Mouse (Mus musculus): ENCODE results near the gene Mical2. TPM values are rescaled to one million over a fixed set of nuclear protein-coding genes. Genes with fewer than 3 reads are reported as not detected.

Mical2 gene
- polyA plus RNA-seq, 1 experiment from 2014 or later, result 134 TPM

DNA sequence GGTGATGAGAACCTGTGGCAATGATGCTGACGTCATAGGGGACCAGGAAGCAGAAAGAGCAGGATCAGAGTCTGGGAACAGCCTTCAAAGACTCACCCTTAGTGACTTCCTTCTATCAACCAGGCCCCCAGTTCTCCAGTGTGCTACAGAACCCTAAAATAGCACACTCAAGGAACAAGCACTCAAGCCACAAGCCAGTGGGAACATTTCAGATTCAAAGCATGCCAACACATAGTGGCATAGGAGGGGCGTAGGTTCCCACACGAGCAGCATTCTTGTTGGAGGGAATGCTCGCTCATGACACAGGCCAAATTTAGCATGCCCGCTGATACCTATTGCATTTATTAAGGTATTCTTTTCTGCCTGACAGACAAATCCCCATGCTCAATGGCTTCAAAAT lies 35.5 kb downstream of the Mical2 start:
- H3K4me1 ChIP-seq (replicated peaks), result peaks cover 89% of the 10 kb centered on the region
- WGBS, result 39% methylated on average over 5 of the region's 5 CpGs
- ATAC-seq (replicated peaks; ENCODE audit: insufficient number of reproducible peaks, insufficient read depth, low FRiP score, low read depth), result peak; percentile 74

GRCm38 (mm10) chr7:112267266-112267665 lies 41.6 kb downstream of the Mical2 start:
- no peaks in the 10 kb centered on the region for H3K27me3 ChIP-seq
- H3K4me1 ChIP-seq (replicated peaks), result peaks cover 96% of the 10 kb centered on the region
- ATAC-seq (replicated peaks; ENCODE audit: insufficient number of reproducible peaks, insufficient read depth, low FRiP score, low read depth), result no peak
- 48% methylated on average over 5 of the region's 5 CpGs for WGBS
- peak overlapping the region; percentile 92 for H3K27ac ChIP-seq
- no peak overlapping the region for H3K4me2 ChIP-seq
- peaks cover 14% of the 10 kb centered on the region for H3K36me3 ChIP-seq
- no peak overlapping the region for H3K4me3 ChIP-seq
- no peak overlapping the region for H3K9ac ChIP-seq
- no peaks in the 10 kb centered on the region for H3K9me3 ChIP-seq (replicated peaks)

More for the DNA sequence above, 35.5 kb downstream of the Mical2 start:
- Histone ChIP-seq H3K9me3 (replicated peaks) (no peaks in the 10 kb centered on the region), H3K9ac (no peak overlapping the region), H3K4me2 (no peak overlapping the region), H3K27me3 (no peaks in the 10 kb centered on the region), H3K4me3 (no peak overlapping the region), H3K27ac (peak overlapping the region; percentile 95), H3K36me3 (peaks cover 12% of the 10 kb centered on the region; the same call in 1 of the 2 replicates)

- no peaks in the 10 kb centered on the region for H3K27me3 ChIP-seq
- ATAC-seq (replicated peaks; ENCODE audit: insufficient number of reproducible peaks, insufficient read depth, low FRiP score, low read depth), result no peak
- H3K4me1 ChIP-seq (replicated peaks), result peaks cover 96% of the 10 kb centered on the region
- H3K27ac ChIP-seq, result peak overlapping the region; percentile 92
- peak overlapping the region; percentile 39 for H3K9ac ChIP-seq
- H3K36me3 ChIP-seq, result peaks cover 15% of the 10 kb centered on the region
- no peaks in the 10 kb centered on the region for H3K9me3 ChIP-seq (replicated peaks)
- WGBS, result 30% methylated on average over 15 of the region's 15 CpGs
- H3K4me2 ChIP-seq, result 0 out of 2 replicates have a peak overlapping the region, but pooled peaks have one; percentile 14
- no peak overlapping the region for H3K4me3 ChIP-seq
These were observed 43.2 kb downstream of the Mical2 start for GRCm38 (mm10) chr7:112268761-112269425.

GRCm38 (mm10) chr7:112270870-112271269 lies 45.2 kb downstream of the Mical2 start:
- no peak overlapping the region for H3K9ac ChIP-seq

GRCm38 (mm10) chr7:112271627-112272026 lies 46.0 kb downstream of the Mical2 start:
- no peak overlapping the region for H3K4me2 ChIP-seq
- H3K9me3 ChIP-seq (replicated peaks), result no peaks in the 10 kb centered on the region
- no peak for ATAC-seq (replicated peaks; ENCODE audit: insufficient number of reproducible peaks, insufficient read depth, low FRiP score, low read depth)
- H3K27me3 ChIP-seq, result no peaks in the 10 kb centered on the region
- 80% methylated on average over 3 of the region's 3 CpGs for WGBS
- H3K9ac ChIP-seq, result no peak overlapping the region
- H3K27ac ChIP-seq, result peak overlapping the region; percentile 92
- peaks cover 21% of the 10 kb centered on the region for H3K36me3 ChIP-seq
- no peak overlapping the region for H3K4me3 ChIP-seq
- peaks cover 96% of the 10 kb centered on the region for H3K4me1 ChIP-seq (replicated peaks)

More at GRCm38 (mm10) chr7:112270870-112271269, 45.2 kb downstream of the Mical2 start:
- ATAC-seq (replicated peaks; ENCODE audit: insufficient number of reproducible peaks, insufficient read depth, low FRiP score, low read depth), result peak; percentile 74
- WGBS, result 41% methylated on average over 5 of the region's 5 CpGs
- H3K4me2 ChIP-seq, result no peak overlapping the region; the same call in 1 of the 2 replicates
- peak overlapping the region; percentile 92 for H3K27ac ChIP-seq
- H3K27me3 ChIP-seq, result no peaks in the 10 kb centered on the region
- no peak overlapping the region for H3K4me3 ChIP-seq
- H3K4me1 ChIP-seq (replicated peaks), result peaks cover 96% of the 10 kb centered on the region
- H3K36me3 ChIP-seq, result peaks cover 21% of the 10 kb centered on the region
- no peaks in the 10 kb centered on the region for H3K9me3 ChIP-seq (replicated peaks)

DNA sequence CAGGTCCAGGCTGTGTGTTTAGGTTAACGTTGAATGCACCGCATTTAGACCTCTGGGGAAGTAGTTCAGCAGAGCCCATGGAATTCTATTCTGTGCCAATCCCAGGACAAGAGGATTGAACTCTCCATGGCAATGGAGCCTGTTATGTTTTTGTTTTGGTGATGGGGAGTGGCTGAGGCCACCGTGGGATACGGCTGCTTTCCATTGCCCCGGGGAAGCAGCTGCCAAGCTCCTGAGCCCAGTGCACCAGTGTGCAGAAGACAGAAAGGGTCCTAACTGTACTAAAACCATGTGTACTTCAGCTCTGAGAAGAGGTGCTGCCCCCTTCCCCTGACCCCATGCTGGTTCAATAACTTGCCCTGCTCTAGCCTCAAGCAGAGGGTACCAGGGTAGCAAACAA lies 47.0 kb downstream of the Mical2 start:
- ATAC-seq (replicated peaks; ENCODE audit: insufficient number of reproducible peaks, insufficient read depth, low FRiP score, low read depth), result no peak

DNA sequence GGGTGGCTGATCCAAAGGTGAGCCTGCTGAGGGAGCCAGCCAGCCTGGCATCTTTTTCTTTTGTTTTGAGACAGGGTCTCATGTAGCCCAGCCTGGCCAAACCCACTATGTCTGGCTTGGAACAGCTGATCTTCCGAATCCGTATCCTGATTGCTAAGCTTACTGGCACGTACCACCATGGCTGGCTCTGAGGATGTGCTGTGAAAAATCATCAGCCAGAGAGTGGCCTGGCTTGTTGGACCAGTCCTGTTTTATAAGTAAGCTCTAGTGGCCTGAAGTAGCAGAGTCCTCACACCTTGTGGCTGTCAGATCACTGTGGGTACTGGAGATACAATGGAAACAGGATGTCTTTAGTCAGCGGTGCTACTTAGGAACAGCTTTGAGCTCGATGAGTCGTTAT lies 47.8 kb downstream of the Mical2 start:
- Histone ChIP-seq H3K4me2 (no peak overlapping the region), H3K9me3 (replicated peaks) (no peaks in the 10 kb centered on the region), H3K4me1 (replicated peaks) (peaks cover 94% of the 10 kb centered on the region), H3K27me3 (no peaks in the 10 kb centered on the region), H3K4me3 (no peak overlapping the region), H3K36me3 (peaks cover 21% of the 10 kb centered on the region), H3K27ac (peak overlapping the region; percentile 92), H3K9ac (no peak overlapping the region)
- no peak for ATAC-seq (replicated peaks; ENCODE audit: insufficient number of reproducible peaks, insufficient read depth, low FRiP score, low read depth)
- WGBS, result 36% methylated on average over 6 of the region's 6 CpGs

More for the DNA sequence above, 47.0 kb downstream of the Mical2 start:
- Histone ChIP-seq H3K4me1 (replicated peaks) (peaks cover 95% of the 10 kb centered on the region), H3K27me3 (no peaks in the 10 kb centered on the region), H3K36me3 (peaks cover 21% of the 10 kb centered on the region), H3K9me3 (replicated peaks) (no peaks in the 10 kb centered on the region), H3K9ac (0 out of 2 replicates have a peak overlapping the region, but pooled peaks have one; percentile 22), H3K4me2 (no peak overlapping the region), H3K27ac (peak overlapping the region; percentile 92), H3K4me3 (no peak overlapping the region)
- 30% methylated on average over 5 of the region's 5 CpGs for WGBS

DNA sequence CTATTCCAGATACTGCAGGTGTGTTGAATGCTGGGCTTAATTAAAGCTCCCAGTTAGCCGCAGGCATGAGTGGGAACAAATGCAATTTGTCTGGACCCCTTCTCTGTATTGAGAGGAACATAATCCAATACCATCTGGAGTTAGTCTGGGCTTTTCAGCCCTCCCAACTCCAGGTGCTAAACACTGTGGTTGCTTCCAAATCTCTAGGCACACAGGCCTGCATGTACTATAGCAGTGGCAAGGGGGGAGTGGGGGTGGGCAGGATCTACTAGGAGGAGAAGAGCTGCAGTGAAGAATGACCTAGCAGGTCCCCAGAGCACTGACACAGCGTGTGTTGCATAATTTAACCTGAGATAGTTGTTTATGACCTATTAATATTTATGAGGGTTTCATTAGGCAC lies 49.0 kb downstream of the Mical2 start:
- Histone ChIP-seq H3K36me3 (peaks cover 21% of the 10 kb centered on the region), H3K4me2 (no peak overlapping the region), H3K9ac (no peak overlapping the region), H3K27me3 (no peaks in the 10 kb centered on the region), H3K9me3 (replicated peaks) (no peaks in the 10 kb centered on the region), H3K27ac (peak overlapping the region; percentile 92), H3K4me3 (no peak overlapping the region), H3K4me1 (replicated peaks) (peaks cover 94% of the 10 kb centered on the region)
- 80% methylated on average over 2 of the region's 2 CpGs for WGBS
- ATAC-seq (replicated peaks; ENCODE audit: insufficient number of reproducible peaks, insufficient read depth, low FRiP score, low read depth), result no peak

DNA sequence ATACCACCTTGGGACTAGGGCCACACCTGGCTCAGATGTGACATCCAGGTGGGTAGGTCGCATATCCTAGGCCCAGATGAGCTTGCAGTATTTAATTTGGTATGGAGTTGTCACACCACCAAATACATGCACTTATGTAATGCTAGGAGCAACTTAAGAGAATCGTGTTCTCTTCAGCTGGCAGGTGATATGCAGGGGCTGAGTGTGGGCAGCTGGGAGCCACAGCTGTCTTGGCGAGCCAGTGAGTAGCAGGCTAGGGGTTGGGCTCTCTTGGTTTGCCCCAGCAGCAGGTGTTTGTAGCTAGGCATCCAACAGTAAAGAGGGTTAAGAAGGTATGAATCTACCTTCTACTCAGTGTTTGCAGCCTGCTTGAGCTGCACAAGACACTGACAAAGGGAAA lies 49.4 kb downstream of the Mical2 start:
- Histone ChIP-seq H3K36me3 (peaks cover 21% of the 10 kb centered on the region), H3K27me3 (no peaks in the 10 kb centered on the region), H3K9ac (0 out of 2 replicates have a peak overlapping the region, but pooled peaks have one; percentile 5), H3K4me1 (replicated peaks) (peaks cover 94% of the 10 kb centered on the region), H3K9me3 (replicated peaks) (no peaks in the 10 kb centered on the region), H3K27ac (peak overlapping the region; percentile 92), H3K4me3 (no peak overlapping the region), H3K4me2 (no peak overlapping the region)
- WGBS, result 53% methylated on average over 3 of the region's 3 CpGs
- ATAC-seq (replicated peaks; ENCODE audit: insufficient number of reproducible peaks, insufficient read depth, low FRiP score, low read depth), result no peak

DNA sequence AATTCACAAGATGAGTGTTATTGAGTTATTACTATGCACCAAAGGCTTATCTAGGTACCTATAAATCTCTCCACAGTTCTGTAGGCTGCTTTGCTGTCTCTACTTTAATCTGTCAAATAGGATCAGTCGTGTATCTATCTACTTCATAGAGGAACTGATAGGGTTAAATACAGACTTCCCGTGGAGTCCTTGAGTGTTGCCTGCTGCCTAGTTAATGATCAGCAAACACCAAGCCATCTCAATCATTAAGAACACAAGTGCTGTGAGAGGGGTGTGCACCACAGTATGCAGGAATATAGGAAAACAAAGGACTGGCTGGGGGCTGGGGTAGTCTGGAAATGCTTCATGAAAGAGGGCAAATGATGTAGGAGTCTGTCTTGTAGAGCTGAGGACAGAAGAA lies 50.2 kb downstream of the Mical2 start:
- Histone ChIP-seq H3K27ac (peak overlapping the region; percentile 92), H3K9me3 (replicated peaks) (no peaks in the 10 kb centered on the region), H3K4me2 (no peak overlapping the region), H3K27me3 (no peaks in the 10 kb centered on the region), H3K9ac (0 out of 2 replicates have a peak overlapping the region, but pooled peaks have one; percentile 14), H3K4me3 (no peak overlapping the region), H3K4me1 (replicated peaks) (peaks cover 94% of the 10 kb centered on the region), H3K36me3 (peaks cover 21% of the 10 kb centered on the region)
- WGBS, result 16% methylated on average over 2 of the region's 2 CpGs
- ATAC-seq (replicated peaks; ENCODE audit: insufficient number of reproducible peaks, insufficient read depth, low FRiP score, low read depth), result no peak

- no peaks in the 10 kb centered on the region for H3K27me3 ChIP-seq
- no peaks in the 10 kb centered on the region for H3K9me3 ChIP-seq (replicated peaks)
- peaks cover 14% of the 10 kb centered on the region for H3K36me3 ChIP-seq
- peaks cover 92% of the 10 kb centered on the region for H3K4me1 ChIP-seq (replicated peaks)
- H3K9ac ChIP-seq, result peak overlapping the region; percentile 15; the same call in 1 of the 2 replicates
- peak; percentile 84 for ATAC-seq (replicated peaks; ENCODE audit: insufficient number of reproducible peaks, insufficient read depth, low FRiP score, low read depth)
- peak overlapping the region; percentile 92 for H3K27ac ChIP-seq
- 21% methylated on average over 4 of the region's 4 CpGs for WGBS
- H3K4me2 ChIP-seq, result peak overlapping the region; percentile 6; the same call in 1 of the 2 replicates
- no peak overlapping the region for H3K4me3 ChIP-seq
These were observed 51.2 kb downstream of the Mical2 start for GRCm38 (mm10) chr7:112276823-112277222.
